Mouse (Mus musculus) limb, embryonic 13.5 days (tissue): ENCODE results near the gene Cstb. TPM values are rescaled to one million over a fixed set of nuclear protein-coding genes. Genes with fewer than 3 reads are reported as not detected.
"Not testable (repeated sequence)": the region's sequence is repeated elsewhere in the genome, so short reads cannot be mapped to it uniquely, and the experiment has no call there.

Source experiments
- ATAC-seq: fragments of 200-750 bp; cut with Nextera tagmentation; 2 replicates; pipeline ENCODE4 v1.8.0; 2017; ENCODE audit warnings: low read depth, moderate number of reproducible peaks, moderate TSS enrichment; ENCODE audit not compliant: low FRiP score
- H3K27ac ChIP-seq: fragments of 300-500 bp; sonication (generic); 2 replicates; pipeline ENCODE4 v1.5.1; 2015; ENCODE audit warnings: inconsistent platforms, mild to moderate bottlenecking, moderate library complexity
- H3K27me3 ChIP-seq: fragments of 300-500 bp; sonication (generic); 2 replicates; pipeline ENCODE4 v1.6.1; 2015; ENCODE audit warnings: mild to moderate bottlenecking, inconsistent platforms
- H3K36me3 ChIP-seq: fragments of 300-500 bp; sonication (generic); 2 replicates; pipeline ENCODE4 v1.6.1; 2015; ENCODE audit warnings: inconsistent platforms, mild to moderate bottlenecking, moderate library complexity
- H3K4me1 ChIP-seq: fragments of 300-500 bp; sonication (generic); 2 replicates; pipeline ENCODE4 v1.6.1; 2015; ENCODE audit warnings: inconsistent platforms
- H3K4me2 ChIP-seq: fragments of 300-500 bp; sonication (generic); replicated peaks from 2 replicates; pipeline ENCODE4 v1.6.1; 2015; ENCODE audit warnings: inconsistent platforms, mild to moderate bottlenecking, moderate library complexity
- H3K4me3 ChIP-seq: fragments of 300-500 bp; sonication (generic); 2 replicates; pipeline ENCODE4 v1.5.1; 2015; ENCODE audit warnings: moderate library complexity, mild to moderate bottlenecking, inconsistent platforms
- H3K9ac ChIP-seq: fragments of 300-500 bp; sonication (generic); 2 replicates; pipeline ENCODE4 v1.6.1; 2015; ENCODE audit warnings: mild to moderate bottlenecking, inconsistent platforms
- H3K9me3 ChIP-seq: fragments of 300-500 bp; sonication (generic); 2 replicates; pipeline ENCODE4 v1.6.1; 2016; ENCODE audit warnings: inconsistent platforms
- WGBS: fragments of 180-500 bp; shearing (Covaris S2); methylation state at CpG from one replicate; pipeline ENCODE4 v1.1.7; 2015; 5-methylcytosine and 5-hydroxymethylcytosine counted together
- polyA plus RNA-seq: library from polyadenylated mRNA; unstranded; fragments of >200 nt; fragmentation: Nextera tagmentation; extraction: Ambion mirVana; gene quantifications from 2 replicates; pipeline ENCODE4 v1.2.1, GENCODE M21; 2015

Cstb gene
- polyA plus RNA-seq, 1 experiment from 2014 or later, result 202 TPM

DNA sequence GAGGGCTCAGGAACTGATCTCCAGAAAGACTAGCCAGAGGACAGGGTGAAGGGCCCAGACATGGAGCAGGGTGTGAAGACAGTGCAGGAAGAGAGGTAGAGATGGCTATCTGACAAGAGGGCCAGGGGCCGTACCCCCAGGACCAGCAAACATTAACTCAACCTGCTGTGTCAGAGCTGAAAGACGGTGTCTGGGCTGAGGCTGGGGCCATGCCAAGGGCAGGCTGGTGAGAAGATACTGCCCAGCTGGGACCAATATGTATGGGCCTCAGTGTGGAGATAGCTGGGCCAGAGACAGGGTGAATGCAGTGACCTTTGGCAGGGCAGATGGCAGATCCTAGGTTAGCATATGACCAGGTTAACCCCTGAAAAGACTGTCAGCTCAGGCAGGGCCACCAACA lies 24.3 kb upstream of the Cstb start:
- 88% methylated on average over 2 of the region's 2 CpGs for WGBS
- peaks cover 74% of the 10 kb centered on the region for H3K36me3 ChIP-seq
- no peak overlapping the region for H3K9ac ChIP-seq
- H3K4me3 ChIP-seq, result no peak overlapping the region
- H3K9me3 ChIP-seq, result no peaks in the 10 kb centered on the region
- H3K27me3 ChIP-seq, result no peaks in the 10 kb centered on the region
- no peak overlapping the region for H3K27ac ChIP-seq
- ATAC-seq, result no peak
- H3K4me2 ChIP-seq, result no peak overlapping the region
- peaks cover 12% of the 10 kb centered on the region; the same call in 1 of the 2 replicates for H3K4me1 ChIP-seq

DNA sequence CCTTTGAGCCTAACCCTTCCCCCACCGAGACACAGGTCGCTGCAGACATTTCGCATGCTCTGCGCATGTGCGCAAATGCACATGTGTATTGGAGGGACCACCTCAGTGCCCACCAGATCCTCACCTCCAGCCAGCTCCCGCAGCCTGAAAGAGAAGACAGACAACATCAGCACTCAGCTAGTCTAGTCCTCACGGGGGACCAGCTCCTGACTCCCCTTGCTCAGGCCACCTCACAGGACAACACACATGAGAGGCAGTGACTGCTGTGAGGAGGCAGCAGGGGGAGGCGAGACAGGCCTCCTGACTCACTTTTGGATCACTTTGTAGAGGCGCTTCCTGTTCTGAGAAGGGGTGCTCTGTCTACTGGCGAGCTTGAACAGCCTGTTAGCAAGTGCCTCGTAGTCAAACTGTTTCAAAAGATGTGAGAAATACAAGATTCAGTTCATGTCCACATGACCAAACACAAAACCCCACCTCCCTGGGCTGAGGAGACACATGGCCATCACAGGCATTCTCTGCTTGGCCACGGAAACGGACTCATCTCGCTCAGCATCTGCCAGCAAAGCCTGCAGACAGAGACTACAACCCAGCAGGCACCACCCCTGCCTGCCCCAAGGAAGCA lies 23.1 kb upstream of the Cstb start:
- WGBS, result 90% methylated on average over 14 of the region's 14 CpGs
- H3K27me3 ChIP-seq, result no peaks in the 10 kb centered on the region
- ATAC-seq, result no peak
- H3K4me2 ChIP-seq, result no peak overlapping the region
- no peak overlapping the region for H3K9ac ChIP-seq
- H3K27ac ChIP-seq, result no peak overlapping the region
- peaks cover 87% of the 10 kb centered on the region for H3K36me3 ChIP-seq
- peaks cover 8% of the 10 kb centered on the region; the same call in 1 of the 2 replicates for H3K4me1 ChIP-seq
- H3K4me3 ChIP-seq, result no peak overlapping the region
- no peaks in the 10 kb centered on the region for H3K9me3 ChIP-seq

DNA sequence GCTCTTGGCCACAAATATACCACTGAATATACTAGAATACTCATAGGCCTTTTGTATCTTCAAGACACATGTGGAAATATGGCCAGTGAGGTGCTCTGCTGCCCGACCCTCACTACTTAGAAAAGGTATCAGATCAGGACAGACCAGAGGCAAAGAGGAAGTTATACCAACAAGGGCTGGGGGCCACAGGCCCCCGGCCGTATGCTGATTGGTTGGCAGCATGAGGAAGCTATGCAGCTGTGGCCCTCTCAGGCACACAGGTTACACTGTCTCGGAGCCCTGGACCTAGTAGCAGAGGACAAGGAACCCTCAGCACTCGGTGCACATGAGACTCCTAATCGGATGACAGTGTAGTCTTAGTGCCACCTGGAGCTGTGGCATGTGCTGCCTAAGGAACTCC lies 19.3 kb upstream of the Cstb start:
- Histone ChIP-seq H3K27me3 (no peaks in the 10 kb centered on the region), H3K4me1 (peaks cover 1% of the 10 kb centered on the region), H3K36me3 (peaks cover 96% of the 10 kb centered on the region), H3K9me3 (no peaks in the 10 kb centered on the region), H3K9ac (no peak overlapping the region), H3K4me2 (no peak overlapping the region), H3K27ac (no peak overlapping the region), H3K4me3 (no peak overlapping the region)
- 93% methylated on average over 6 of the region's 6 CpGs for WGBS
- no peak for ATAC-seq

DNA sequence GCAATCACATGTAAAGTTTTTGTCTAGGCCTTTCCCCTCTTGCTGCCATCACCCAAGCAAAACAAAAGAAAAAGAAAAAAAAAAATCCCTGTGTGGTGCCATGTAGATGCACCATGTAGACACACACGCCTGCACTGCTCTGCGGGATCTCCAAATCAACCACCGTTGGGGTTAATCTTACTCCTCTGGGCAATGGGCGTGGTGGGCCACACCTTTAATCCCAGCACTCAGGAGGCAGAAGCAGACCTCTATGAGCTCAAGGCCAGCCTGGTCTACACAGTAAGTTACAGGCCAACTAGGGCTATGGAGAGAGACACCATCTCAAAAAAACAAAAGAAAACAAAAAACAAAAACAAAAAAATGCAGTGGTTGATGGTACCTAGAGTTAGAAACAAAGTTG lies 18.3 kb upstream of the Cstb start:
- no peak for ATAC-seq

DNA sequence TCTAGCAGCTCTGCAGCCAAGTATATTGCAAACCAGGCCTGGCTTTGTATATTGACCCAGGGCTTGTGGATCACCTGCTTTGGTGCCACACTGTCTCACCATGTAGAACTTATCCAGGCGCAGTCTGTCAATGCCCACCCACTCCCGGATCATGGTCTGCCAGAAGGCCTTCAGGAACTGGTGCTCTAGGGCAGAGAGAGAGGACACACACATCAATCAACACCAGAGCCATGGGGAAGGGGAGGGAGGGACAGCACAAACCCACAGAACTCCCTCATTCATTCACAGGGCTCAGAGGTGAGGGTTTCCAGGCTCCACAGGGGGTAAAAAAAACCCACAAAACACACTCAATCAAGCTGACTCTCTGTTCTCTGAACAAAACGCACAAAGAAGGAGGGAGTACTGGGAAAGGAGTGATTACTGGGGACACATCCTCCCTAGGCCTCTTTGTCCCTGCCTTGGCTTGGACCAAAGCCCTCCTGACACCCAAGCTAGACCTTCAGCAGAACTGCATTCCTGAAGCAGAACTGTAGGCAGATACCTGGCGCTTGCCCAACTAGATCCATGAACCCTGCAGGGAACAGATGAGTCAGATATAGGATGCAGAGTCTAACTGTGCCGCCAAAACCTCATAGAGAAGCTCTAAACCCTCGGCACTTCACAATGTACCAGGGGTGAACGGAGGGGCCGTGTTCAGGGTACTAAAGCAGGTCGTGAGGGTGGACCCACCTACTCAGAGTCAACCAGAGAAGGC lies 16.3 kb upstream of the Cstb start:
- WGBS, result 87% methylated on average over 9 of the region's 9 CpGs
- no peaks in the 10 kb centered on the region for H3K9me3 ChIP-seq
- no peaks in the 10 kb centered on the region for H3K27me3 ChIP-seq
- no peak overlapping the region for H3K27ac ChIP-seq
- ATAC-seq, result no peak
- no peak overlapping the region for H3K9ac ChIP-seq
- peaks cover 9% of the 10 kb centered on the region for H3K4me1 ChIP-seq
- H3K4me3 ChIP-seq, result no peak overlapping the region
- H3K36me3 ChIP-seq, result peaks cover 68% of the 10 kb centered on the region
- H3K4me2 ChIP-seq, result no peak overlapping the region

More for the DNA sequence above, 18.3 kb upstream of the Cstb start:
- peaks cover 9% of the 10 kb centered on the region for H3K4me1 ChIP-seq
- 88% methylated on average over 4 of the region's 4 CpGs for WGBS
- no peak overlapping the region for H3K27ac ChIP-seq
- H3K4me2 ChIP-seq, result no peak overlapping the region
- no peak overlapping the region for H3K4me3 ChIP-seq
- no peak overlapping the region for H3K9ac ChIP-seq
- no peaks in the 10 kb centered on the region for H3K9me3 ChIP-seq
- peaks cover 89% of the 10 kb centered on the region for H3K36me3 ChIP-seq
- no peaks in the 10 kb centered on the region for H3K27me3 ChIP-seq

DNA sequence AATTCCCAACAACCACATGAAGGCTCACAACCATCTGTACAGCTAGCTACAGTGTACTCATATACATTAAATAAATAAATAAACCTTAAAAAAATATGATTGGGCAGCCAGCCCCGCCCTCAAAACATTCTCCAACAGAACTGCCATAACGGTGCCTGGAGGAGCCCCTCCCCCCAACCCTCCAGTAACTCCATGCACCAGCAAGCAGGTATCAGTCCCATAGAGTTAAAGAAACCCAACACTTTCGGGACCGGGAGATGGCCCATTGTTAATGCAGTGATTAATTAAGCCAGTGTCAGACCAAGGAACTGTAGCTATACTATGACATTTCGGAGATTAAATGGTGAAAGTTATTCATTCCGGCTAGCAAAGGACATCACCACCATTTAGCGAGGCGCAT lies 13.6 kb upstream of the Cstb start:
- peak overlapping the region; percentile 67 for H3K4me2 ChIP-seq
- no peaks in the 10 kb centered on the region for H3K27me3 ChIP-seq
- peak overlapping the region; percentile 96 for H3K4me3 ChIP-seq
- H3K36me3 ChIP-seq, result peaks cover 44% of the 10 kb centered on the region
- peak overlapping the region; percentile 87; the same call in 1 of the 2 replicates for H3K27ac ChIP-seq
- peak overlapping the region; percentile 89 for H3K9ac ChIP-seq
- no peak; the same call in 1 of the 2 replicates for ATAC-seq
- H3K9me3 ChIP-seq, result no peaks in the 10 kb centered on the region
- WGBS, result 16% methylated on average over 8 of the region's 8 CpGs
- peaks cover 9% of the 10 kb centered on the region for H3K4me1 ChIP-seq

DNA sequence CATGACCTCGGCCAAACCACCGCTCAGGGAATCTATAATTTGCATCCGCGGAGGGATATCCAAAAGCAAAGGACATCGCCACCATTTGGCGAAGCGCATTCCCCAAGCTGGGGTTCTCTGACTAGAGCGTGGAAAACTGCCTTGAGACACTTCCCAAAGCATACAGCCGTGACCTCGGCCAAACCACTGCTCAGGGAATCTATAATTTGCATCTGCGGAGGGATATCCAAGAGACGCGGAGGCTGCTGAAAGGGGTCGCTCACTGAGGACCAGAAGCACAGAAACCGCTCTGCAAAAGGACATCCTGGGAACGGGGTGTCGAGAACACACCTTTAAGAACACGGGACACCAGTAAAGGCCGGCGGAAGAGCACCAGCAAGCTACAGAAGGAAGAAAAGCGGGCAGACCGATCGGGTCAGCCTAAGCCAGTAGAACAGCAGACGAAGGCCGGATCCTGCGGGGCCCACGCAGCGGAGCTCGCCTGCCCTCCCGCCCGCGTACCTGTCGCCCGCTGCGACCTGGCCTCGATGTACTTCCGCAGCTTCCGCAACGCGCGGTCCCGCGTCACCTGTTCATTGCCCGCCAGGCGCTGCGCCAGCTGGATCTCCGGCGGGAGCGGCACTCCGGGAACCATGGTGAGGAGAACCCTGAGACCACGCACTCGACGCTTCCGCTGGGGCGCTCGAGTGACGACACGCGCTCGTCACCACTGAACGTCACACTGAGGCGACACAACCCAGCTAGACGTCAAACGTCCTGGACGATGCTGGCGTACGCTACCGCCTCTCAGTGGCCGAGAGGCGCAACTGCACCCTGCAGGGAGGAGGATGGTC lies 12.9 kb upstream of the Cstb start, which contains the start of gene Rrp1:
Gene Rrp1, minus strand, starts transcription at position 725 of the 833 bp plus-strand sequence.
- WGBS, result under 1% methylated on average over 70 of the region's 70 CpGs
- H3K27me3 ChIP-seq, result no peaks in the 10 kb centered on the region
- peak; percentile 91 for ATAC-seq

DNA sequence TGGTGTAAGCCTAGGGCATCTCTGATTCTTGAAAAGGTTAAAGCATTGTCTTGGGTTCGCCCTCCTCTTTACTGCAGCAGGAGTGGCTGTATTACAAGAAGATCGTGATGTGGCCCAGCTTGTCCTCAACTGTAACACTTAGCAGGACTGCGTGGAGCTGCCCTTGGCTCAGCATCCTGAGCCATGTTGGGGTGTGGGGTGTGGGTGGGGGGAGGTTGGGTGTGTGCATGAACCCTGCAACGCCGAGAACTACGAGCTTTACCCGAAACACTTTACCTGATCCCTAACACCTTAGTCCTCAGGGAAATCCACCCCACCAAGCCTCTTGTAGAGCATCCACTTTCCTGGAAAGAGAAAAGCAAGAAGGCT lies 12.3 kb upstream of the Cstb start:
- peaks cover 33% of the 10 kb centered on the region for H3K36me3 ChIP-seq
- H3K4me2 ChIP-seq, result peak overlapping the region; percentile 67
- H3K4me1 ChIP-seq, result peaks cover 9% of the 10 kb centered on the region
- no peaks in the 10 kb centered on the region for H3K9me3 ChIP-seq
- H3K27ac ChIP-seq, result no peak overlapping the region
- ATAC-seq, result peak; percentile 51
- H3K9ac ChIP-seq, result peak overlapping the region; percentile 89
- H3K4me3 ChIP-seq, result peak overlapping the region; percentile 96
- 38% methylated on average over 7 of the region's 7 CpGs for WGBS
- no peaks in the 10 kb centered on the region for H3K27me3 ChIP-seq

More for the DNA sequence above, 12.9 kb upstream of the Cstb start, which contains the start of gene Rrp1:
- H3K9me3 ChIP-seq, result no peaks in the 10 kb centered on the region
- H3K4me3 ChIP-seq, result peak within 1 kb of the TSS; percentile 96
- peak within 1 kb of the TSS; percentile 89 for H3K9ac ChIP-seq
- peak within 1 kb of the TSS; percentile 67 for H3K4me2 ChIP-seq
- peaks cover 37% of the 10 kb centered on the region for H3K36me3 ChIP-seq
- peaks cover 9% of the 10 kb centered on the region for H3K4me1 ChIP-seq
- H3K27ac ChIP-seq, result peak within 1 kb of the TSS; percentile 87

DNA sequence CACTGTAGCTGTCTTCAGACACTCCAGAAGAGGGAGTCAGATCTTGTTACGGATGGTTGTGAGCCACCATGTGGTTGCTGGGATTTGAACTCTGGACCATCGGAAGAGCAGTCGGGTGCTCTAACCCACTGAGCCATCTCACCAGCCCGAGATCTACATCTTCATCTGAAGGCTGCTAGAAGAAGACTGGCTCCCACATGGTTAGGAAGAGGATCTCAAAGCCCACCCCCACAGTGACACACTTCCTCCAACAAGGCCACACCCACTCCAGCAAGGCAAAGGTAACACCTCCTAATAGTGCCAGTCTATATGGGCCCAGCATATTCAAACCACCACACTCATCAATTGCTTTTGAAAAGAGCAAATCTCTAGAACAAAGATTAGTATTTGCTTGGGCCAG lies 10.5 kb upstream of the Cstb start:
- 87% methylated on average over 4 of the region's 4 CpGs for WGBS
- not testable (repeated sequence) for H3K27me3 ChIP-seq, H3K9me3 ChIP-seq, H3K27ac ChIP-seq, ATAC-seq, H3K4me3 ChIP-seq, H3K4me2 ChIP-seq, H3K4me1 ChIP-seq, H3K9ac ChIP-seq
- H3K36me3 ChIP-seq, result peaks cover 15% of the 10 kb centered on the region

DNA sequence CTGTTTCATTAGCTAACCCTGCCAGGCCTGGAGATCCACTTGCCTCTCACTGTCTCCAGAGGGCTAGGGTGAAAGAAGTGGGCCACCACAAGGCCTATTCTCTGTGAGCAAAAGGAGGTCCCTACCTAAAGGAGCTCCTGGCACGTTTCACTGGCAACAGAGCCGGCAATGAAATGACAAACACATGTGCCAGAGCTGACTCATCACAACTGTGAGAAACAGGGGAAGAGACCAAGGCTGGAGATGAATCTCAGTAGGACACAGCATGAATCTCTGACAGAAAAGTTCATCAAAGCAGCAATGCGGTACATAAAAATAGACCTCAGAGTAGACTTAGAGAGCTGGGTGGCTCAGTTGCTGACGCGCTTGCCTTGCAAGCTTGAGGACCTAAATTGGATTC lies 7.6 kb upstream of the Cstb start:
- Histone ChIP-seq H3K27me3 (no peaks in the 10 kb centered on the region), H3K36me3 (no peaks in the 10 kb centered on the region), H3K4me2 (no peak overlapping the region), H3K9me3 (no peaks in the 10 kb centered on the region), H3K4me1 (no peaks in the 10 kb centered on the region; the same call in 1 of the 2 replicates), H3K9ac (no peak overlapping the region), H3K4me3 (no peak overlapping the region), H3K27ac (no peak overlapping the region)
- ATAC-seq, result no peak
- WGBS, result 51% methylated on average over 5 of the region's 5 CpGs

DNA sequence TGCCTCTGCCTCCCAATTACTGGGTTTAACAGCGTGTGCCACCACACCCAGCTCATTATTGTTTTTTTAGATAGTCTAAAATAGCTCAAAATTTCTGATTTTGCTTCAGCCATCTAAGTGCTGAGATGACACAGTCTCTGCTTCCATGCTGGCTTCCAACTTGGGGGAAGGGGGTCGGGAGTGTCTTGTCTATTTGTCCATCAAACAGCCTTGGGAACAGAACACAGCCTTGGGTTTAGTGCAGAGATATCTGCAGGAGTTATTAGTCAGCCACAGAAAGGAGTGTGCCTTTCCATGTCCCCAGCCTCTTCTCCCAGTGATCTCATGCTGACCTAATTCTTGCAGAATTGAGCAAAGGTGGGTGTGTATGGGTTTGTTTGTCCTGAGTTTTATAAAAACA lies 6.7 kb upstream of the Cstb start:
- H3K9ac ChIP-seq, result no peak overlapping the region
- no peaks in the 10 kb centered on the region for H3K9me3 ChIP-seq
- H3K27ac ChIP-seq, result no peak overlapping the region
- H3K4me2 ChIP-seq, result no peak overlapping the region
- no peaks in the 10 kb centered on the region for H3K36me3 ChIP-seq
- H3K4me3 ChIP-seq, result no peak overlapping the region
- WGBS, result 86% methylated on average over 2 of the region's 2 CpGs
- ATAC-seq, result no peak
- H3K4me1 ChIP-seq, result no peaks in the 10 kb centered on the region
- H3K27me3 ChIP-seq, result no peaks in the 10 kb centered on the region

DNA sequence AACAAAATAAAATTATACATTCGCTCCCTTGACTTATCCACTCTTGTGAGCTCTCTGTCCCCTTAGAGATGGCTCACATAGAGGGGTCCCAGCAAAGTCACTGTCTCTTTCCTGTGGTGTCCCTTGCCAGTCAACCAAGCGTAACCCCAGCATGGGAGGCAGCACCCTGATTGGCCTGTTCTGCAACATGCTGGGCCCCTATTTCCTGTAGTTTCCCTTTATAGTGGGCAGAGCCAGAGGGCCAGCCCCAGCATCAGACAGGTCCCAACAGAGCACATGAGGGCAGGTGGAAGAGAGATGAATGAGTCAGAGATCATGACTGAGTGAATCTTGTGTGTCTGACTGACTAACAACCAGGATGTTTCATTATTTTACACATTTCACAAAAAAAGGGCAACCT lies 4.5 kb upstream of the Cstb start:
- Histone ChIP-seq H3K27me3 (no peaks in the 10 kb centered on the region), H3K9ac (no peak overlapping the region), H3K4me2 (no peak overlapping the region), H3K4me1 (peaks cover 4% of the 10 kb centered on the region; the same call in 1 of the 2 replicates), H3K4me3 (no peak overlapping the region), H3K36me3 (no peaks in the 10 kb centered on the region), H3K27ac (no peak overlapping the region), H3K9me3 (no peaks in the 10 kb centered on the region)
- WGBS, result 85% methylated on average over 2 of the region's 2 CpGs
- no peak for ATAC-seq
